Mouse (Mus musculus) kidney, postnatal 0 days (tissue): ENCODE data around the gene Slc25a10. TPM values are rescaled to one million over a fixed set of nuclear protein-coding genes. Genes with fewer than 3 reads are reported as not detected.

Source experiments
- ATAC-seq: fragments of 200-750 bp; cut with Nextera tagmentation; replicated peaks from 2 replicates; pipeline ENCODE4 v1.8.0; 2017; ENCODE audit warnings: low read depth, moderate number of reproducible peaks, moderate TSS enrichment, moderate library complexity; ENCODE audit not compliant: low FRiP score
- DNase-seq: peaks from one replicate; pipeline ENCODE4 v3.0.0-alpha.2; 2016; ENCODE audit warnings: low spot score
- H3K27ac ChIP-seq: fragments of 300-500 bp; sonication (generic); 2 replicates; pipeline ENCODE4 v1.5.1; 2014; ENCODE audit warnings: mild to moderate bottlenecking
- H3K27me3 ChIP-seq: fragments of 300-500 bp; sonication (generic); 2 replicates; pipeline ENCODE4 v1.6.1; 2014; ENCODE audit warnings: low read length, mixed read lengths; ENCODE audit not compliant: insufficient read depth
- H3K36me3 ChIP-seq: fragments of 300-500 bp; sonication (generic); 2 replicates; pipeline ENCODE4 v1.6.1; 2014; ENCODE audit warnings: low read length, mixed read lengths; ENCODE audit not compliant: insufficient read depth
- H3K4me1 ChIP-seq: fragments of 300-500 bp; sonication (generic); replicated peaks from 2 replicates; pipeline ENCODE4 v1.6.1; 2014; ENCODE audit warnings: antibody characterized with exemption, low read length, mixed read lengths; ENCODE audit not compliant: insufficient read depth
- H3K4me2 ChIP-seq: fragments of 300-500 bp; sonication (generic); 2 replicates; pipeline ENCODE4 v1.6.1; 2014; ENCODE audit warnings: mild to moderate bottlenecking, low read length, moderate library complexity, mixed read lengths
- H3K4me3 ChIP-seq: fragments of 300-500 bp; sonication (generic); replicated peaks from 2 replicates; pipeline ENCODE4 v1.5.1; 2014; ENCODE audit warnings: low read depth, low read length
- H3K9ac ChIP-seq: fragments of 300-500 bp; sonication (generic); 2 replicates; pipeline ENCODE4 v1.6.1; 2014; ENCODE audit warnings: low read depth, low read length
- H3K9me3 ChIP-seq: fragments of 300-500 bp; sonication (generic); replicated peaks from 2 replicates; pipeline ENCODE4 v1.6.1; 2016; ENCODE audit warnings: low read length, inconsistent platforms, mixed read lengths
- CTCF ChIP-seq: IDR thresholded peaks from 2 replicates; pipeline ENCODE4 v1.5.1; 2016; ENCODE audit warnings: antibody characterized with exemption, low read depth, mild to moderate bottlenecking, moderate library complexity
- WGBS: fragments of 180-500 bp; shearing (Covaris S2); extraction: QIAGEN DNeasy Blood & Tissue Kit; methylation state at CpG from one replicate; pipeline ENCODE4 v1.1.7; 2014; 5-methylcytosine and 5-hydroxymethylcytosine counted together
- polyA plus RNA-seq: library from polyadenylated mRNA; unstranded; fragments of >200 nt; fragmentation: Nextera tagmentation; extraction: Ambion mirVana; gene quantifications from 2 replicates; pipeline ENCODE4 v1.2.1, GENCODE M21; 2015

Gene Slc25a10
- polyA plus RNA-seq, 1 experiment from 2014 or later, result 121 TPM

- Histone ChIP-seq H3K4me1 (0 out of 2 replicates have a peak, but pooled peaks cover 10% of the 10 kb centered on the region), H3K27me3 (no peaks in the 10 kb centered on the region), H3K36me3 (no peaks in the 10 kb centered on the region), H3K4me2 (no peak overlapping the region), H3K4me3 (no peak overlapping the region), H3K9ac (no peak overlapping the region), H3K27ac (no peak overlapping the region), H3K9me3 (no peaks in the 10 kb centered on the region)
- no peak for ATAC-seq
- no peak for TF ChIP-seq CTCF
- 88% methylated on average over 8 of the region's 8 CpGs for WGBS
- DNase-seq, result no peak
Measured at GRCm38 (mm10) chr11:120522581-120522980, 30.9 kb downstream of the Slc25a10 start.

GRCm38 (mm10) chr11:120525959-120526358 lies 34.3 kb downstream of the Slc25a10 start:
- Histone ChIP-seq H3K9ac (no peak overlapping the region), H3K27ac (no peak overlapping the region), H3K27me3 (peaks cover 18% of the 10 kb centered on the region), H3K4me2 (no peak overlapping the region), H3K9me3 (no peaks in the 10 kb centered on the region), H3K4me3 (no peak overlapping the region), H3K4me1 (peaks cover 5% of the 10 kb centered on the region), H3K36me3 (no peaks in the 10 kb centered on the region)
- 79% methylated on average over 2 of the region's 2 CpGs for WGBS
- no peak for DNase-seq
- ATAC-seq, result no peak
- TF ChIP-seq CTCF, result no peak

GRCm38 (mm10) chr11:120527690-120528354 lies 36.2 kb downstream of the Slc25a10 start:
- H3K4me3 ChIP-seq, result no peak overlapping the region
- H3K4me2 ChIP-seq, result no peak overlapping the region
- no peak for DNase-seq
- peaks cover 24% of the 10 kb centered on the region for H3K27me3 ChIP-seq
- no peak overlapping the region for H3K27ac ChIP-seq
- H3K9me3 ChIP-seq, result no peaks in the 10 kb centered on the region
- H3K36me3 ChIP-seq, result no peaks in the 10 kb centered on the region
- no peak for TF ChIP-seq CTCF
- ATAC-seq, result no peak
- no peak overlapping the region for H3K9ac ChIP-seq
- 78% methylated on average over 9 of the region's 9 CpGs for WGBS
- H3K4me1 ChIP-seq, result peaks cover 11% of the 10 kb centered on the region

DNA sequence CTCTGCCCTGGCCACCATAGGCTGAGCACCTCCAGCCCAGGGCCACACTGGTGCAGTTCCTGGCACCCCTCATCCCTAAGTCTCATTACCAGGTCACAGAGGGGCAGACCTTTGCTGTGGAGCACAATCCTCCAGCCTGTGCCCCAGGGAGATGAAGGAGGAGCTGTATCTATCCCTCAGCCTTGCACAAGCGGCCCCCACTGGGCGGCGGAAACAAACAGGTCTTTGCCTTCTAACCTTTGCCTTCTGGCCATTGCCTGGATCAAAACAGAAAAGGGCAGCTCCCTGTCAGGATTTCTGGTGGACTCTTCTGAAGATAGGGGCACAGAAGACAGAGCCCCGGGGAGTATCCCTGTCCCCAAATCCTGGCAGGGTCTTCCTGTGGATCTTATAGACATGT lies 37.3 kb downstream of the Slc25a10 start:
- no peak overlapping the region for H3K9ac ChIP-seq
- 76% methylated on average over 4 of the region's 4 CpGs for WGBS
- no peak overlapping the region for H3K4me2 ChIP-seq
- DNase-seq (no peak), ATAC-seq (no peak)
- H3K36me3 ChIP-seq, result no peaks in the 10 kb centered on the region
- TF ChIP-seq CTCF, result no peak
- H3K27me3 ChIP-seq, result peaks cover 24% of the 10 kb centered on the region
- H3K9me3 ChIP-seq, result no peaks in the 10 kb centered on the region
- no peak overlapping the region for H3K4me3 ChIP-seq
- H3K27ac ChIP-seq, result no peak overlapping the region
- peaks cover 11% of the 10 kb centered on the region for H3K4me1 ChIP-seq

DNA sequence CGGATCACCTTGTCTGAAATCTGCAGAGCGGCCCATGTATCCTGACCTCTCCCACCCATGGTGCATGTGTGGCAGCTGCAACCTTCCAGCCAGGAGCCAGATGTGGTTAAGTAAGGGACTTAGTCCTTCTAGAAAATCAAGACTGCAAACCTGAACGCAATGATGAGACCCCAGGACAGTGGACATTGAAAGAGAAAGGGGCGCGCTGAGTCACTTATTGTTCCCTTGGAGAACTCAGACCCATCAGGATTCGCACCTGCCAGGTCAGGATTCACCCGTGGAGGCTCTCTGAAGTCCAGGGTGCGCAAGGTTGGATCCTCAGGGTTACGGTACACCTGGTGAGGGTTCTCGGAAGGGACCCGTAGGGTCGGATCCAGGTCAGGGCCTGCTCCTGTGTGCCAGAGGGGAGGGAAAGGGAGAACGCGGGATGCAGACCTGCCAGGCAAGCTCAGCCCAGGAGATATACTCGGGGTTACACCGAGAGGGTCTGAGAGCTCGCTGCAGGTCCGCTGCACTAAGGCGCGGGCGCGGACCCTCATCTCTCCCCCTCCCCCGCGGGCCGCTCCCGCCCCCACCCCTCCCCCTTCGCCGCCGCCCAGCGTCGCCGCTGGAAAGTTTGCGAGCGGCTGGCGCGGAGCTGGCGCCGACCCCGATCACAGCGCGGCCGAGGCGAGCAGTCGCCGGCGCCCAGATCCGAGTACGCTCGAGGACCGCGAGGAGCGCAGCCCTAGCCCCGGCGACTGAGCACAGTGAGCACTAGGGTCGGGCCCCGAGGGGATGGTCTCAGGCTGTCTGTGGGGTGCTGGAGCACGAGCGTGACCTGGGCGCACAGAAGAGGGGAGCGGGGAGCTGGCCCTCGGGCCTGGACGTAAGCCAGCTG lies 38.7 kb downstream of the Slc25a10 start, which contains the start of gene Gcgr:
TSS of gene Gcgr (plus strand) at position 615 of the 880 bp plus-strand sequence.
- Histone ChIP-seq H3K27ac (no peak within 1 kb of the TSS), H3K9me3 (no peaks in the 10 kb centered on the region), H3K27me3 (peaks cover 24% of the 10 kb centered on the region), H3K4me1 (peaks cover 11% of the 10 kb centered on the region), H3K9ac (peak within 1 kb of the TSS; percentile 58), H3K36me3 (no peaks in the 10 kb centered on the region), H3K4me3 (peak within 1 kb of the TSS; percentile 36), H3K4me2 (peak within 1 kb of the TSS; percentile 61)
- no peak for DNase-seq
- 9% methylated on average over 55 of the region's 62 CpGs for WGBS
- TF ChIP-seq CTCF, result no peak
- 0 out of 2 replicates have a peak, but pooled peaks have one; percentile 52 for ATAC-seq

DNA sequence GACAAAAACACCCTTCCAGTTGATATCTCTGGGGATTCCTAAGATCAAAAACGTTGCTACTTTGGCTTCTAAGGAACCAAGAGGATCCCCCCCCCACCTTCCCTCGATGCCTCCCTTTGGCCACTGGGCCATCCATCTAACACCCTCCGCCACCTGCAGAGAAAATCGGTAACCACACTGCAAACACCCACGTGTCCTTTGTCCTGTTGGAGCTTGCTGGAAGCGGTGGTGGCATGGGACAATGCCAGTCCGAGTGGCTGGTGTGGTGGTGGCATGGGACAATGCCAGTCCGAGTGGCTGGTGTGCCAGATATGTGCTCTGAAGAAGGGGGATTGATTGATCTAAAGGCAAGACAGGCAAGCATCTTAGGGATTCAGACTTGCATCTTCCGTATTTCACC lies 40.0 kb downstream of the Slc25a10 start:
- Histone ChIP-seq H3K27me3 (peaks cover 24% of the 10 kb centered on the region), H3K4me3 (no peak overlapping the region), H3K9me3 (no peaks in the 10 kb centered on the region), H3K4me1 (peaks cover 11% of the 10 kb centered on the region), H3K36me3 (no peaks in the 10 kb centered on the region), H3K9ac (no peak overlapping the region), H3K27ac (no peak overlapping the region), H3K4me2 (peak overlapping the region; percentile 61; the same call in 1 of the 2 replicates)
- no peak for ATAC-seq
- TF ChIP-seq CTCF, result no peak
- 32% methylated on average over 9 of the region's 9 CpGs for WGBS
- no peak for DNase-seq
